Mouse (Mus musculus) limb, embryonic 11.5 days (tissue): ENCODE measurements around the gene Col8a1. TPM values are rescaled to one million over a fixed set of nuclear protein-coding genes. Genes with fewer than 3 reads are reported as not detected.

ENCODE experiments used
- ATAC-seq: fragments of 200-750 bp; cut with Nextera tagmentation; 2 replicates; pipeline ENCODE4 v1.8.0; 2017; ENCODE audit warnings: low read depth; ENCODE audit not compliant: insufficient number of reproducible peaks, low FRiP score, low TSS enrichment
- DNase-seq: peaks from one replicate; pipeline ENCODE4 v3.0.0-alpha.2; 2015; ENCODE audit warnings: low spot score
- H3K27ac ChIP-seq: fragments of 300-500 bp; sonication (generic); replicated peaks from 2 replicates; pipeline ENCODE4 v1.5.1; 2014; ENCODE audit warnings: low read depth, mild to moderate bottlenecking, low read length
- H3K27me3 ChIP-seq: fragments of 300-500 bp; sonication (generic); 2 replicates; pipeline ENCODE4 v1.6.1; 2014; ENCODE audit warnings: mild to moderate bottlenecking, low read length, mixed read lengths; ENCODE audit not compliant: control insufficient read depth, insufficient read depth
- H3K36me3 ChIP-seq: fragments of 300-500 bp; sonication (generic); 2 replicates; pipeline ENCODE4 v1.6.1; 2014; ENCODE audit warnings: mild to moderate bottlenecking, low read length, moderate library complexity, mixed read lengths; ENCODE audit not compliant: control insufficient read depth, insufficient read depth
- H3K4me1 ChIP-seq: fragments of 300-500 bp; sonication (generic); 2 replicates; pipeline ENCODE4 v1.6.1; 2014; ENCODE audit warnings: low read length, mixed read lengths; ENCODE audit not compliant: control insufficient read depth, insufficient read depth
- H3K4me2 ChIP-seq: fragments of 300-500 bp; sonication (generic); 2 replicates; pipeline ENCODE4 v1.6.1; 2014; ENCODE audit warnings: low read depth, mild to moderate bottlenecking, moderate library complexity; ENCODE audit not compliant: severe bottlenecking
- H3K4me3 ChIP-seq: fragments of 300-500 bp; sonication (generic); 2 replicates; pipeline ENCODE4 v1.5.1; 2014; ENCODE audit warnings: low read depth, low read length
- H3K9ac ChIP-seq: fragments of 300-500 bp; sonication (generic); 2 replicates; pipeline ENCODE4 v1.6.1; 2014; ENCODE audit warnings: mild to moderate bottlenecking, low read length
- H3K9me3 ChIP-seq: fragments of 300-500 bp; sonication (generic); 2 replicates; pipeline ENCODE4 v1.6.1; 2016; ENCODE audit warnings: low read length; ENCODE audit not compliant: control insufficient read depth
- WGBS: fragments of 180-500 bp; shearing (Covaris S2); extraction: QIAGEN DNeasy Blood & Tissue Kit; methylation state at CpG from one replicate; pipeline ENCODE4 v1.1.7; 2014; 5-methylcytosine and 5-hydroxymethylcytosine counted together
- polyA plus RNA-seq: library from polyadenylated mRNA; unstranded; fragments of >200 nt; fragmentation: Nextera tagmentation; extraction: Ambion mirVana; gene quantifications from 2 replicates; pipeline ENCODE4 v1.2.1, GENCODE M21; 2014

Gene Col8a1
- polyA plus RNA-seq, 1 experiment from 2014 or later = 3.5 TPM

GRCm38 (mm10) chr16:57662661-57663060 is 91.9 kb downstream of the Col8a1 start:
- H3K4me3 ChIP-seq = no peak overlapping the region
- ATAC-seq (no peak), DNase-seq (no peak)
- H3K4me1 ChIP-seq = no peaks in the 10 kb centered on the region
- H3K27ac ChIP-seq = no peak overlapping the region
- no peaks in the 10 kb centered on the region for H3K9me3 ChIP-seq
- no peaks in the 10 kb centered on the region for H3K27me3 ChIP-seq
- H3K4me2 ChIP-seq = no peak overlapping the region
- H3K36me3 ChIP-seq = no peaks in the 10 kb centered on the region
- no peak overlapping the region for H3K9ac ChIP-seq
- 64% methylated on average over 3 of the region's 3 CpGs for WGBS

- no peaks in the 10 kb centered on the region for H3K9me3 ChIP-seq
These were observed 104.6 kb downstream of the Col8a1 start for GRCm38 (mm10) chr16:57649888-57650287.

GRCm38 (mm10) chr16:57641346-57641885 is 113.1 kb downstream of the Col8a1 start:
- Histone ChIP-seq H3K9me3 (no peaks in the 10 kb centered on the region), H3K4me1 (no peaks in the 10 kb centered on the region), H3K27ac (no peak overlapping the region), H3K9ac (no peak overlapping the region), H3K4me3 (no peak overlapping the region), H3K27me3 (no peaks in the 10 kb centered on the region), H3K4me2 (no peak overlapping the region), H3K36me3 (no peaks in the 10 kb centered on the region)
- DNase-seq = no peak
- ATAC-seq = no peak
- WGBS = 74% methylated on average over 10 of the region's 10 CpGs

More at GRCm38 (mm10) chr16:57649888-57650287, 104.6 kb downstream of the Col8a1 start:
- no peaks in the 10 kb centered on the region for H3K27me3 ChIP-seq
- H3K36me3 ChIP-seq = no peaks in the 10 kb centered on the region
- H3K27ac ChIP-seq = no peak overlapping the region
- DNase-seq (no peak), ATAC-seq (no peak)
- no peaks in the 10 kb centered on the region for H3K4me1 ChIP-seq
- H3K4me3 ChIP-seq = no peak overlapping the region
- WGBS = 77% methylated on average over 2 of the region's 2 CpGs
- H3K4me2 ChIP-seq = no peak overlapping the region
- H3K9ac ChIP-seq = no peak overlapping the region

GRCm38 (mm10) chr16:57634766-57635165 is 119.8 kb downstream of the Col8a1 start:
- no peak for ATAC-seq
- Histone ChIP-seq H3K4me3 (no peak overlapping the region), H3K9me3 (no peaks in the 10 kb centered on the region), H3K27ac (no peak overlapping the region), H3K36me3 (no peaks in the 10 kb centered on the region), H3K9ac (no peak overlapping the region), H3K4me2 (no peak overlapping the region), H3K4me1 (no peaks in the 10 kb centered on the region), H3K27me3 (no peaks in the 10 kb centered on the region)
- no peak for DNase-seq
- 63% methylated on average over 5 of the region's 5 CpGs for WGBS

- Histone ChIP-seq H3K36me3 (no peaks in the 10 kb centered on the region), H3K9ac (no peak overlapping the region), H3K4me1 (no peaks in the 10 kb centered on the region), H3K27me3 (no peaks in the 10 kb centered on the region), H3K4me3 (no peak overlapping the region), H3K4me2 (no peak overlapping the region), H3K27ac (no peak overlapping the region), H3K9me3 (no peaks in the 10 kb centered on the region)
- ATAC-seq = peak; percentile 79; the same call in 1 of the 2 replicates
- 7% methylated on average over 6 of the region's 6 CpGs for WGBS
- DNase-seq = peak; percentile 89
These were observed 120.3 kb downstream of the Col8a1 start for GRCm38 (mm10) chr16:57634191-57634590.

GRCm38 (mm10) chr16:57611768-57612167 is 142.8 kb downstream of the Col8a1 start:
- Histone ChIP-seq H3K9me3 (no peaks in the 10 kb centered on the region), H3K4me2 (no peak overlapping the region), H3K4me3 (no peak overlapping the region), H3K36me3 (no peaks in the 10 kb centered on the region), H3K27me3 (no peaks in the 10 kb centered on the region), H3K4me1 (0 out of 2 replicates have a peak, but pooled peaks cover 3% of the 10 kb centered on the region), H3K27ac (no peak overlapping the region), H3K9ac (no peak overlapping the region)
- DNase-seq (peak; percentile 43), ATAC-seq (no peak)
- 0% methylated on average over 1 of the region's 1 CpGs for WGBS

GRCm38 (mm10) chr16:57606444-57607227 is 147.9 kb downstream of the Col8a1 start, which contains the start of gene Cmss1:
TSS of gene Cmss1 (minus strand) at chr16:57606864.
- DNase-seq (peak; percentile 95), ATAC-seq (peak; percentile 88)
- WGBS = under 1% methylated on average over 64 of the region's 64 CpGs
- Histone ChIP-seq H3K4me3 (peak within 1 kb of the TSS; percentile 87), H3K9ac (peak within 1 kb of the TSS; percentile 59), H3K27ac (no peak within 1 kb of the TSS), H3K4me2 (peak within 1 kb of the TSS; percentile 49), H3K36me3 (no peaks in the 10 kb centered on the region), H3K9me3 (no peaks in the 10 kb centered on the region), H3K27me3 (no peaks in the 10 kb centered on the region), H3K4me1 (0 out of 2 replicates have a peak, but pooled peaks cover 3% of the 10 kb centered on the region)

- Histone ChIP-seq H3K9ac (no peak overlapping the region), H3K4me1 (no peaks in the 10 kb centered on the region), H3K27me3 (no peaks in the 10 kb centered on the region), H3K36me3 (no peaks in the 10 kb centered on the region), H3K4me3 (no peak overlapping the region), H3K27ac (no peak overlapping the region), H3K4me2 (no peak overlapping the region), H3K9me3 (no peaks in the 10 kb centered on the region)
- ATAC-seq (no peak), DNase-seq (no peak)
These were observed 153.5 kb downstream of the Col8a1 start for GRCm38 (mm10) chr16:57601031-57601430.
